Mouse (Mus musculus) cerebellum, postnatal 14 days (tissue): ENCODE measurements around the gene Ddi2.
"Not testable (repeated sequence)": the region's sequence is repeated elsewhere in the genome, so short reads cannot be mapped to it uniquely, and the experiment has no call there.

Experiments used
- DNase-seq, 2 experiments: peaks; one replicate each; pipeline ENCODE4 v3.0.0; 2021; ENCODE audit warnings: mixed read lengths in 2 of 2

Ddi2 gene

DNA sequence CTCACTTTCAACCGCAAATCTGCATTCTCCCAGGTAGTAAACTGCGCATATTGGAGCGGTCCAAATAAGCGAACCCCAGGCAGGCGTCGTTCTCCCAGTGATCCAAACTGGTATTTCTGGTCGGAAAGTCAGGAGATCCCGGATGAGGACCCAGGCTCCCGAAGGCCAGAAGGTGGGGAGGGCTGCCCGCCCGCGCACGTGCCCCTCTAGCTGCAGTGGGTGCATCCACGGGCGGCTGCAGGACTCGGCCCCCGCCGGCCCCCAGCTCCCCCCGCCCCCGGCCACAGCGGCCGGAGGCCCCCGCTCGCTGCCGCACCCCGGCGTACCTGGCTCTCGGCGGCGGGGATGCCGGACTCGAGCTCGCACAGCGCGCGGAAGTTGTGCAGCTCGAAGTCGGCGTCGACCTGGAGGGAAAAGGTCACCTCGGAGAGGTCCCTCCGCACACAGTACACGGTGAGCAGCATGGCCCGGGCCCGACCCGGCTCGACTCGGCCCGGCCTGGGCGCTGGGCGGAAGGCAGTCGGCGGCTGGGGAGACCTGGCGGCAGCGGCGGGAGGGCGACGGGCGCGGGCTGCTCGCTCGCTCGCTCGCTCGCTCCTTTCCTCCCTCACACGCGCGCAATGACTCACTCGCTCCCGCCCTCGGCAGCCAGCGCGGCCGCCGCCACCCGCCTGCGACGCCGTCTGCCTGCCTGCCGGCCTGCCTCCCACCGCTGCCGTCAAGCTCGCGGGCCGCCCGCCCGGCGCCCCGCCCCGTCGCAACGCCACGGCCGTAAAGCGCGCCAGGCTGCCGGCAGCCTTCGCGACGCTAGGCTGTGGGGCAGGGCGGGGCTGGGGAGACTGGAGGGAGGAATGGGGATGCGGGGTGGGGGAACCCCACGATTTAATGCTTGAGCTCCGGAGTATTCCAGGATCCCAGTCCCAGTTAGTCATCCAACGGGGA lies at the start of gene Ddi2:
TSS of gene Ddi2 (minus strand) at position 689 of the 942 bp plus-strand sequence.
- peak; percentile 94 to 96 for DNase-seq

DNA sequence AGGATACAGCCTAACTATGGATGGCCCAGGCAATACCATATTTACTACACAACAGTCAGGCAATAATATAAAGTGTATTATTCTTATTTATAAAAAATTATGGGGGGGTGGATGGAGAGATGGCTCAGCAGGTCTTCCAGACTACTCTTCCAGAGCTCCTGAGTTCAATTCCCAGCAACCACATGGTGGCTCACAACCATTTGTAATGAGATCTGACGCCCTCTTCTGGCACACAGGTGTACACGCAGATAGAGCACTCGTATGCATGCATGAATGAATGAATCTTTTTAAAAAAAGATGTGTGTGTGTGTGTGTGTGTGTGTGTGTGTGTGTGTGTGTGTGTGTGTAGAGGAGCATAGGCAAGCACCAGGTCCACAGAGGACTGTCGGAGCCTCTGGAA lies 49.8 kb upstream of the Ddi2 start:
- DNase-seq, result not testable (repeated sequence)

DNA sequence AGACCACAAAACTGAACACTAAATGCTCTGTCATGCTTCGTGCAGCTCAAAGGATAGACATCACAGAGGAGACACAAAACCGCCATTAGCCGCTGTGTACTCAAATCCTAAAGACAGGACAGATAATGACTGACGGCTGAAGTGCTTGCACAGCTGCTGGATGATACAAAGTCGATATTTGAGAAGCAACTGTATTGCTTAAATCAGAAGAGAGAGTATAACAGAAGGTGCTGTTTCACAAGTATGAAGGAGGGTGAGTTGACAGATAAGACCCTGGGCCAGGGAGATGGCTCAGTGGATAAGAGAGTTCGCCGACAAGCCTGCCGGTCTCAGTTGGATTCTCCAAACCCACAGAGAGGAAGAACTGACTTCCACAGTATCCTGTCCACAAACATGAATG lies 48.6 kb upstream of the Ddi2 start:
- DNase-seq, result no peak

DNA sequence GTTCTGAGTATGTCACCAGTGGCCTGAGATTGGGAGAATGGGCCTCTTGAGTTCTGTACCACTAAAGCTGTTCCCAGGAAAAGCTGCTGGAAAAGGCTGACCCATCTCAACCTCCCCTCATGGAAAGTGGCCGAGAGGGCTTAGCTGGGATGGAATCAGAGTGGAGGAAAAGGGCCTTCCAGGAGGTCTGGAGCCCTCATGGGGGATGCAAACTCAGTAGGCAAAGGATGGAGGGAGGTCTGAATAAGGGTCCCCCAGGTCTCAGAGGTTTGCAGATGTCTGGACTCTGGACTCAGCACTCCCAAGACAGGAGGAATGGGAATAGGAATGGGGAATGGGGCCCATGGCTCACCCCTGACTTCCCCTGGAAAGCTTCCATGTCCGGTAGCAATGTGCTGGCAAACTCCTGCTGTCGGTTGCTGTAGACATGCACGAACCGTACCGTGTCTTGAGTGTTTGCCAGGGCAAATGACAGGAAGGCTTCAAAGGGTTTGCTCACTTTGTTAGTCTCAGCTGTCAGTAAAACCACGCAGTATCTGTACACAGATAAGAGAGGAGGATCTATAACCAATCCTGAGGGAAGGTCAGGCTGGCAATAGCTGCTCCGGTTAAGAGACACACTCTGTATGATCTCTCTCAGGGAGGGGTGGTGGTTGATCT lies 46.4 kb upstream of the Ddi2 start:
- no peak for DNase-seq

DNA sequence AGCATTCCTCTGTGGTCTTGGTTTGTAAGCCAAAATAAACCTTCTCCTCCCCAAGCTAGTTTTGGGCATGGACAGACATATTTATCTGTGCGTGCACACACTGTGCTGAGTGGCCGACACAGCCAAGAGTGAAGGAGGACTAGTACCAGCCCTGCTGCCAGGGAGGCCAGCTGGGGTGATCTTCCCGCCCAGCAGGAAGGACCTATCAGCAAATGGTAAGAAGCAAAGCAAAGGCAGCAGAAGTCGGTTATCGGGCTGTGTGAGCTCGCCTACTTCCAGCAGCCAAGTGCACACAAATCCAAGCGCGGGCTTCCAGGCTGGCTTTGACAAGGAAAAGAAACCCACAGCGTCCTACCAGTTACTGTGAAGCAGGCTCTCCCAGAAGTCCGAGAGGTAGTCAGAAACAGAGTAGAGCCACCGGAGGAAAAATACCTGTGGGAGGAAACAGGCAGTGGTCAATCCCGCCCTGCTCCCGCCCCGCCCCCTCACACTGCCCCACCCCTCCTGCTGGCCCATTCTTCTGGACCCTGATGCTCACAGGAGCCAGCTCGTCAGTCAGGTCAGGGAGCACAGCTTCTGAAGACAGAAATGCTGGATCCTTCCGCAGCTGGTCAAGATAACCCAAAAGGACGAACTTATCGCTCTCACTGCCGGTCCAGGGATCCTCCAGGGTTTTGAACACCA lies 44.3 kb upstream of the Ddi2 start:
- DNase-seq, result peak; percentile 80 to 81

DNA sequence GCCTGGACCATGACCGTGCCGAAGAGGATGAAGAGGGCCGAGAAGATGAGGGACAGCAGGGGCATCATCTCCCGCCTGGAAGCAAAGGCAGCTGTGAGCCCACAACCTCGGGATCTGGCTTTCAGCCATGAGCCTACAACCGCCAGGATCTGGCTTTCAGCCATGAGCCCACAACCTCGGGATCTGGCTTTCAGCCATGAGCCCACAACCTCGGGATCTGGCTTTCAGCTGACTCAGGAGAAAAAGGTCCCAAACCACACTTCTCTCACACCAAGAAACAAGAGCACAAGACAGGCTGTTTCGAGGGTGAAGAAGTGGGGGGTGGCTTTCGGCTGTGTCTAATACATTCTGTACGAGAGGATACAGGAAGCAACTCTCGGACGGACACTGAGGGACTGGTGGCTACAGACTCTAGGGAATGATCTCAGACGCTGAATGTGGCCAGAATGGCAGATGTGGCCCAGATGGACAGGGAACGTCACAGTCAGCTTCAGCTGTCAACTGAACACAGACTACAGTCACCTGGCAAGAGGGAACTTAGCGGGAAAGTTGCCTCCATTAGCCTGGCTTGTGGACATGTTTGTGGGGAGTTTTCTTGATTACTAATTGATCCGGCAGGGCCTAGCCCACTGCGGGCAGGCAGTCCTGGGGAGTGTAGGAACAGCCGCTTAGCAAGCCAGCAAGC lies 43.6 kb upstream of the Ddi2 start:
- DNase-seq, result peak; percentile 67 to 68

DNA sequence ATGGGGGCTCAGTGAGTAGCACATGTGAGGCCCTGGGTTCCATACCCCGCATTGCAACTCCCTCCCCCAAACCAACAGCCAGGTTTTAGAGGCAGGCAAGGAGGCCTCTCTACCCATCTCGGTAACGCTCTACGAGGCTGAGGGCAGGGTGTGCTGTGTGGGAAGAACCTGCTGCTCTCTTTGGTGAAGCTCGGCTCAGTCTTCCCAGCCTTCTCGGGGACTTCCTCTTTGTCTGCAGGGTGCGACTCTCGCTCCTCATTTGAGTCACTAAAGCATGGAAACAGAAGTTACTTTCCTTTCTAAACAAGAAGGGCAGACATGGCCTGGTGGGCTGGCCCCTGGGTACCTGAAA lies 43.1 kb upstream of the Ddi2 start:
- DNase-seq, result peak in 1 of 2 experiments; percentile 15

DNA sequence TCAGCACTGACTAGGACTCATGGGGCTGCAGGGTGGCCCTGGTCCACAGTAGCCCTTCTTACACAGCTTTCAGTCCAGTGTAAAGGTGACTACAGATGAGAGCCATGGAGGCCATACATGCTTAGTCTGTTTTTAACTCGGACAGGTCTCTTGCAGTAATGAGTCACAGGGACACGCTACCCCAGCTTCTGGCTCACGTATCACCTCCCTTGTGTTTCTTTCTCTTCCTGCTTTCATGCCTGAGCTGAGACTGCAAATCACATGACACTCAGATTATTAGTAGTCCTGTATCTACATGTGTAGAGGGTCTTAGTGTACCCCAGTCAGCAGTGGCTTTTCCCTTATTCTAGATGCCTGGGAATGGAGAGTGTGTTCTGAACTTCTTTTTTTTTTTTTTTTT lies 41.8 kb upstream of the Ddi2 start:
- no peak for DNase-seq

DNA sequence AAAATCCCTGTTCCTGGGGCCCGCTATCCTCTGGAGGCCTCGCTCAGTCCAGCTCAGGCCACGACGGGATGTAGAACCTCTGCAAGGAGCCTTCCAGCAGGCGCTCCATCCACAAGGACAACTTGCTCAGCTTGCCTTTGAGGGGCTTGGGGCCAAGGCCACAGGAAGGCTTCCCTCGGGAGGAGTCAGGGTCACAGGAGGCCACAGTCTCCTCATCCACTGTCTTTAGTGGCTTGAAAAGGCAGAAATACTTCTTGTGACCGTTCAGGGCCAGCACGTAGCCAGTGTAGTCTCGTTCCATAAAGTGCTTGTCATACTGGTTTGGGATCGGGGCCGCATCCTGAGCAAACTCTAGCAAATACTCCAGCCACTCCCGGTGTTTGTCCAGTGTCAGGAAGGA lies 40.3 kb upstream of the Ddi2 start:
- DNase-seq, result no peak

DNA sequence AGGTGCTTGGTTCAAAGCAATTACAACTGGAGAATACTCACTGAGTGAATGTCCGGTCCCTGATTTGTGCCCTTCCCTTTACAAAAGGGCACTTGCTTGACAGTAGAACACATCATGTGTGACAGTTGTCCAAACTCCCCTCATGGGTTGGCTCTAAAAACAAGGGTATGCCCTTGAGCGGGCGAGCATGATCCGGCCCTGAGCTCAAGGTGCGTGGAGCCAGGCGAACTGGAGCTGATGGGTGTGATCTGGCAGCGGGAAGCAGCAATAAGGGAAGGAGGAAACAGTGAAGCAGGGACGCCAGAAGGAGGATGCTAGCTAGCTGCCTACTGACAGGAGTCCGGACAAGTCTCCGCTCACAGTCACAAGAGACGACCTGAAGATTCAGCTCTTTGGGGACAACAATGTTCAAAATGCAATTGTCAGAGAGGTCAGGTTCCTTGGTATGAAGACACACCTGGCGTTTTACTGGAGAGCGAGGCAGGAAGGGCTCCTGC lies 38.9 kb upstream of the Ddi2 start:
- no peak for DNase-seq

DNA sequence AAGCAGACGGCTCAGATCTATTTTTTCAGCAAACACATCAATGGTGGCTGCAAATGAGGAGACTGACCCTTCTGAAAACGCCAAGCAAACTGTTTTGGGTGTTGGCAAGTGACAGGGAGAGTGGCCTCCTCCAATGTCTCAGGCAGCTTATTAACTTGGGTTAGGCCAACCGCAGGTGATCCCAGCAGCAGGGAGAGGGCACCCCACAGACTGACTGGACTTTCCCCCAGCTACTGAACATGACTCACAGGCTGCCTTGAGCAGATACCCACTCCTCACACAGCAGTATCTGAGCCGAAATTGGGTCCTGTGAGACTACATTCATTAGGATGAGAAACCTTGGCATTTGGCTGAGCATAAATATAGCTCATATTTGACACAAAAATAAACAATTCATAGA lies 37.7 kb upstream of the Ddi2 start:
- no peak for DNase-seq

DNA sequence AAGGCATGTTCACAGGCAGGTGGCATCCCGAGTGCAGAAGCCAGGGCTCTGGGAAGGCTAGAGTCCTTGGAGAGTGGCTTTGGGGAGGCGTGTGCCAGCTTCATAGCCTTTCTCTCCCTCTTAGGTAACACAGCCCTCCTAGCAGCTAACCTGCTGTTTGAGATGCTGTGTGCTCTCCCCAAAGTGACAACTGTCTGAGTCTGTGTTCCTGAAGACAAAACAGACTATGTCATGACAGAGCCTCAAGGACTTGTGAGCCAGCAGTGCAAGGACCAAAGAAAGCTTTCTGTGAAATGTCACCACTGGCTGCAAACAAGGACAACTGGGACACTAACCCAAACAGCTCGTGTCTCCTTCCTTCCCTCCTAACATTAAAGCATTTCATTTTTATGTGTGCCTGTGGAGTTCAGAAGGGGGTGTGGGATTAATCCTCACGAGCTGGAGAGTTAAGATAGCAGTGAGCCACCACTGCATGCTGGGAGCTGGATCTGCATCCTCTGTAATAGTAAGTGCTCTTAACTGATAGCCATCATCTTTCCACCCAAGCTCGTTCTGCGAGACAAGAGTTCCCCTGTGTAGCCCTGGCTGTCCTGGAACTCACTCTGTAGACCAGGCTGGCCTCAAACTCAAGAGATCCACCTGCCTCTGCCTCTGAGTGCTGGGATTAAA lies 35.8 kb upstream of the Ddi2 start:
- no peak for DNase-seq

DNA sequence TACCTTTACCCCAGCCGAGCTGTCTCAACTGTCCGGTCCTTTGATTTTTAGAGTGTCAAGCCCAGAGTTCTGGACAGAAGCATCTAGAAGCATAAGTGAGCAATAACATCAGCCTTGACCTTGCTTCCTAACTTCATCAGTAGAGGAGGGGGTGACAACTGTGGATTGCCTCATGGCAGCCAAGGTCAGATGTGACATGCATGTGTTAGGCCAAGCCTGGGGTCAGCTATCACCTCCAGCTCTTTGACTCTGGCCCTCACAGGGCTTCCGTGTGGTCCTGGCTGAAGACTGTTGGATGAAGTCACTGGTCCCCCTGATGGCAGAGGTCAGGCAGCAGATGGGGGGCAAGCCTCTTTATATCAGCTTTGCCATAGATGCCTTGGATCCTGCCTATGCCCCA lies 33.9 kb upstream of the Ddi2 start:
- DNase-seq, result no peak

DNA sequence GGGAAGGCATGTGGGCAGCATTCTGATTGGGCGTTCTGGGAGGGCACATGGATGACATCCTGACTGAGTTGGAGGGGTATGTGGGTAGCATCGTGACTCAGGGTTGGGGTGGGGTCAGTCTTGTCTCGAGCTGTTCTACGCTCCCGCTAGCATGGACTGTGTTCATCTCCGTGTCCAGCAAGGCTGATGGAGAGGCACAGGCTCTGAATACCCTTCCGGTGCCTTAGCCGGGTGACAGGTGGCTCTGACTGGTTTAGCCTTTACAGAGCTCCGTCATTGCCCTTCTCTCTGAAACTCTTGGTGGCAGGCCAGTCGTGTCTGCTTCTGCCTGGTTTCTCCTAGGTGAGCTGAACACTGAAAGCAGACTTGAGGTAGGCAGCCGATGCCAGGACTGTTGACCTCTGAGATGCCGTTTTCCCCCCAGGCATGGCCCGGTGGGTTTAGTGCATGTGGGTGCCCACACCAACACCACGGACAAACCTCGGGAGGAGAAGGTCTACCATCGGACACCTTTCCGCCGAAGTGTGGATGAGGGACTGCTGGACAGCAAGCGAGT lies 32.2 kb upstream of the Ddi2 start:
- DNase-seq, result no peak

DNA sequence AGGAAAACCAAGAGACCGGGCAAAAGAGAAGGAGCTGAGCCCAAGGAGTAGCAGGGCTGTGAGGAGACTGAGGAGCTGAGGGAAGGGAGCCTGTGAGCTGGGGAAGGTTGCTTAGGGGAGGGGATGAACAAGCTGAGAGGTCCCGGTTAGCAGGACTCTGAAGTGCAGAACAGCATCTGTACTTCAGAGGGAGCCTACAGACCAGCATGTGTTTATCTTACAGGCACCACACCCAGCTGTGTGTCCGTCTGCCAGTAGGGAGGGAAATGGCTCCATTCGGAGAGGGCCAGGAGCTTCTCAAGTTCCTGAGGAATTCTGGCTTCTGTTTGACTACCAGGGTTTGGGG lies 28.8 kb upstream of the Ddi2 start:
- no peak for DNase-seq

DNA sequence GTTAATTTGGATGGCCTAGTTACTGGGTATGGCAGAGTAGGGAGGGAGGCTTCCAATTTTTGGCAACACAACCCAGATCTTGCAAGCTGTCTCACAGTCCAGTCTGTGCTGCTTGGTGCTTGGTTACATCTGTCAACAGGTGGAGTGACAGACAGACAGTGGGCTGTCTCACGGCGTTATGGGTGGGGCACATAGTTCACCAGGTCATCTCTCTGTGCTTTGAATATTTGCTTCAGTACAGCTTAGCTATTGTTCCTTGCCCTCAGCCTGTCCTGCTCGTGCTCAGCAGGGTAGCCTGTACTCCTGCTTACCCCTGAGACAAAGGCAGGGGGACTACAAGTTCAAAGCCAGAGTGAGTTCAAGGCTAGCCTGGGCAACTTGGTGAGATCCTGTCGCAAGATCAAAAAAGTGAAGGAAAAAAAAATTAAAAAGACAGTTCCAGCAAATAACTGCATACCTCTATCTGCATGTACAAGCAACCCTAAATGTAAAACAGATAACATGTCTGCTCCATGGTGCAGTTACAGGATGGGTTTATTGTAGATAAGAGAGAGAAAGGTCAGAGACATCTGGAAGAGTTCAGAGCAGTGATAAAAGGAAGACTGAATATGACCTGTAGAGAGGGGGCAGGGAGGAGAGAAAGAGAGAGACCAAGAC lies 28.3 kb upstream of the Ddi2 start:
- no peak for DNase-seq

DNA sequence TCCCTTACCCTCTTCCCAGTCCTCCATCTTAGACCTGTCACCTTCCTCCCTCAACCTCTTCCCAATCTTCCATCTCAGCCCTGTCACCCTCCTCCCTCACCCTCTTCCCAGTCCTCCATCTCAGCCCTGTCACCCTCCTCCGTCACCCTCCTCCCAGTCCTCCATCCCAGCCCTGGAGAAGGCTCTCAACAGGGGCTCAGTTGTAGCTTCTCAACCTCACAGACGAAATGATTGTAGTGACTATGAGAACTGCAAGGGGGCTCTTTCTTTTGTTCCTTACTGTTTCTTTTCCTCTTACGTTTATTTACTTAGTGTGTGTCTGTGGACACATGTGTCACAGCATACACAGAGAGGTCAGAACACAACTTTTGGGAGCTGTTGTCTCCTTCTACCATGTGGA lies 27.6 kb upstream of the Ddi2 start:
- DNase-seq, result no peak

DNA sequence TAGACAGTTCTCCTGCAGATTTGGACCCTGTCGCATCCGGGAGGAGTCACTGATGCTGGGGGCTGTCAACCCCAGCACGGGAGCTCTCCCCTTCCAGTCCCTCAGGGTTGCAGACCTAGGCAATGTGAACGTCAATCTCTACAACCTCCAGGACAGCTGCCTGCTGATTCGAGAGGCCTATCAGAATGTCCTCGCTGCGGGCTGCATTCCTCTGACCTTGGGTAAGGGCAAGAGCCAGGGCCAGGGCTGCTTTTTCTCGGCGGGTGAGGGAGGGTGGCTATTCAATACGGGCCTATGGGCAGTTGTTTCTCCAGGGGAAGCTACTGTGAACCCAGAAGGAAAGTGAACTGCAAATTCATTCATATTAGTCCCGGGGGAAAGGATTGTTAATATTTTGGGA lies 26.3 kb upstream of the Ddi2 start:
- no peak for DNase-seq

DNA sequence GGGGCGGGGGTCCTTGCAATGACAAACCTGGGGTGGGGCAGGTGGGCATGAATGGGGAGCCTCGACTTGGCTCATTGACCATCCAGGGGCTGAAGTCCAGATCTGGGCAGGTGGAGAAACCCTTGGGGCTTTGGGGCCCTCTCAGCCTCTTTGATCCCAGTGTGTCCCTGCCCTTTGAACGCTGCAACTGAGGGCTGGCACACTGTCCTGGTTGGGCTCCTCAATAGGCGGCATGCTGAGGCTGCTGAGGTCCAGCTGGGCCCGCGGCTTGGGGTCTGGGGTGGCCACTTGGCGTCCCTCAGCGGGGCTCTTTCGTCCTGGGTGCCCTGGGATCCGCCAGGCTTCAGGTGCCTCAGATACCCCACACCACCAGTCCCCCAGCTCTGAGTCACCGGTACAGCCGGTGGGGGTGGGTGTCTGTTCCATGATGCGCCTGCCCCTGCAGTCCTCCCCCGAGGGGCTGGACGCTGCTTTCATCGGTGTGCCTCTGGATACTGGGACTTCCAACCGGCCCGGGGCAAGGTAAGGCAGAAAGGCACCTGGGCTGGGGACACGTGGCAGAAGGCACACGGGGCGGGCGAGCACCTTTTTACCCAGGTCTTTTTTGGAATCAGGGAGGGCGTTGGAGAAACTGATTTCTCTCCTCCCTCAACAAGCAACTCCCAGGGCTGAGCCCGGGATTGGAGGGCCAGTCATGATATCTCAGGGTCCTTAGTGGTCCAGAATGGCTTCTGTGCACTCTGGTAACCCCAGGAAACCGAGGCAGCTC lies 23.5 kb upstream of the Ddi2 start, which contains the start of gene Agmat:
TSS of gene Agmat (plus strand) at position 95 of the 769 bp plus-strand sequence.
- no peak for DNase-seq

DNA sequence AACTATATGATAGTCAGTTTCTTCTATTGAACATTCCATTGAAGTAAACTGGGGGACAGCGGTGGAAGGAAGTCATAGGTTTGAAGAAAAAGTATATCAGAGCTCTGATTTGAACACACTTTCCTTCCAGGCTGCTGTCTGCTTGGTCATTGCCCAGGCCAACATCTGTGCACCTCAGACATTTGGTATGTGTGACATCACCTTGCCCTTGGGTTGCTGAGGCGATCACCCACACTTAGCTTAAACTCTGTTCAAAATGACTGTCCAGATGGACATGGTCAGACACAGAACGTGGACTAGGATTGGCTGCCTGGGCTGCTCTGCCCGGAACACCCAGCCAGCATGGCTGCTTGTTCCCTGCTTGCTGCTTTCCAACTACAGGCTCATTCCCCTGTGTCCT lies 19.2 kb upstream of the Ddi2 start:
- no peak for DNase-seq

DNA sequence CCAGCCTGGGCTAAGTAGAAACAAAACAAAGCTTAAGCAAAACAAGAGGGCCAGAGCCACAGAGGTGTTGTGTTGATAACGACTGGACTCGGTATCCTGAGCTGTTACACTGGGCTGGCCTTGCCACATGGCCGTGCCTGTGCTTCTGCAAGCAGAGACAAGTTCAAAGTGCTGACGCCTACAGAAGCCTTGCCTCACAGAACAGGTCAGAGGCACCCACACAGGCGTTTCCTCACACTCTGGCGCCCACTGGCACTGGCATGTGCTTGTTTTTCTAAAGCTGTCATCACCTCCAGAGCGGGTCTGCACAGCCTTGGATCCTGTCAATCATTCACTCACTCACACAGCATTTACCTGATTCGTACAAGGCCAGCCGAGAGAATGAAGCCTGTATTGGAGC lies 18.6 kb upstream of the Ddi2 start:
- DNase-seq, result no peak
